Mouse (Mus musculus): ENCODE data around the gene Bsx. TPM values are rescaled to one million over a fixed set of nuclear protein-coding genes. Genes with fewer than 3 reads are reported as not detected.

Bsx gene
- polyA plus RNA-seq, 1 experiment = 0.05 TPM

DNA sequence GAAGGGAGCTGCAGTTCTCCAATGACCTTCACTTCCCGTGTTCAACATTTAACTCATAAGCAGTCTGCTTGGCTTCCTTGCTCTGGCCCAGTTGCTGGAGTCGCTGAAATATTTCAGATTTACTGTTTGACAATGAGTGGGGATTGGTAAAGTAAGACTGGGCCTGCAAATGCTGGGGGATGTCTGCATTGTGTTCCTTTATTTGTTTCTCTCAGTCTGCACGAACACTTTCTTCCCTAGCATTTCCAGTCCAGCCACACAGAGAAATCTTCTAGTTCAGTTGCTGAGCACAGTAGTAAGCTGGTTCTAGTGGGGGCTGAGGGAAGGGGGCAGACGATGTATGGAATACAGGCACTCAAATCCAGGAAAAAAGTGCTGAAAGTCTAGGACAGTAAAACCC, 1.0 kb downstream of the Bsx start:
- 4% methylated on average over 4 of the region's 4 CpGs for WGBS
- TF ChIP-seq POLR2A (IDR thresholded peaks at IDR 0.05; ENCODE audit: control insufficient read depth, extremely low read depth, insufficient read depth, low read length, poor library complexity) (no peak), CTCF (IDR thresholded peaks at IDR 0.05; ENCODE audit: borderline replicate concordance, control insufficient read depth, extremely low read depth, insufficient read depth, low read length, poor library complexity) (no peak)
- H3K4me3 ChIP-seq (ENCODE audit: control insufficient read depth, insufficient read depth, low read length) = no peak overlapping the region
- no peaks in the 10 kb centered on the region for H3K36me3 ChIP-seq (ENCODE audit: control insufficient read depth, insufficient read depth, low read length)
- H3K27ac ChIP-seq (ENCODE audit: control insufficient read depth, insufficient read depth, low read length) = no peak overlapping the region
- DNase-seq = no peak
- no peaks in the 10 kb centered on the region for H3K4me1 ChIP-seq (replicated peaks; ENCODE audit: control insufficient read depth, insufficient read depth, low read length)
- peaks cover 11% of the 10 kb centered on the region; the same call in 1 of the 2 replicates for H3K27me3 ChIP-seq (ENCODE audit: control insufficient read depth, insufficient read depth, low read length)

DNA sequence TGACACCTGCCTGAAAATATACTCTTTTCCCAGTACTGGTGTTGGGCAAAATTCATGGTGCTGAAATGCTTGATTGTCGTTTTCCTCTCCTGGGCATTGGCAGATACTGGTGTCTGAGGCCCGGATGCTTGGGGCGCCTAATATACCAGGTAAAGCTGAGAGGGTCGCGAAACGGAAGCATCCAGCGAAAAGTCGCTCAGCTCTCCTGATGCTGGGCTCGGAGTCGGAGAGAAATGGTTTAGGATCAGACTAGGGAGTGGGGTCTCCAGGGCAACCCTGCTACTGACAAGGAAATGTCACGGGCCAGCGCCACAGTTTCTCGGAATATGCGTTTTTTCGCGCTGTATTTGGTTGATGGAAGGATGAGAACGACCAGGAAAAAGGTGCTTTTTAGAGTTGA, 1.5 kb downstream of the Bsx start:
- TF ChIP-seq POLR2A (IDR thresholded peaks at IDR 0.05; ENCODE audit: control insufficient read depth, extremely low read depth, insufficient read depth, low read length, poor library complexity) = no peak
- no peak for TF ChIP-seq CTCF (IDR thresholded peaks at IDR 0.05; ENCODE audit: borderline replicate concordance, control insufficient read depth, extremely low read depth, insufficient read depth, low read length, poor library complexity)
- Histone ChIP-seq H3K4me1 (replicated peaks; ENCODE audit: control insufficient read depth, insufficient read depth, low read length) (no peaks in the 10 kb centered on the region), H3K27me3 (ENCODE audit: control insufficient read depth, insufficient read depth, low read length) (peaks cover 11% of the 10 kb centered on the region; the same call in 1 of the 2 replicates), H3K27ac (ENCODE audit: control insufficient read depth, insufficient read depth, low read length) (no peak overlapping the region), H3K36me3 (ENCODE audit: control insufficient read depth, insufficient read depth, low read length) (no peaks in the 10 kb centered on the region), H3K4me3 (ENCODE audit: control insufficient read depth, insufficient read depth, low read length) (no peak overlapping the region)
- DNase-seq = no peak
- 8% methylated on average over 17 of the region's 17 CpGs for WGBS

- Histone ChIP-seq H3K4me1 (replicated peaks; ENCODE audit: control insufficient read depth, insufficient read depth, low read length) (no peaks in the 10 kb centered on the region), H3K4me3 (ENCODE audit: control insufficient read depth, insufficient read depth, low read length) (no peak overlapping the region), H3K27me3 (ENCODE audit: control insufficient read depth, insufficient read depth, low read length) (peaks cover 11% of the 10 kb centered on the region; the same call in 1 of the 2 replicates), H3K27ac (ENCODE audit: control insufficient read depth, insufficient read depth, low read length) (no peak overlapping the region), H3K36me3 (ENCODE audit: control insufficient read depth, insufficient read depth, low read length) (no peaks in the 10 kb centered on the region)
- DNase-seq = no peak
- no peak for TF ChIP-seq POLR2A (IDR thresholded peaks at IDR 0.05; ENCODE audit: control insufficient read depth, extremely low read depth, insufficient read depth, low read length, poor library complexity)
- TF ChIP-seq CTCF (IDR thresholded peaks at IDR 0.05; ENCODE audit: borderline replicate concordance, control insufficient read depth, extremely low read depth, insufficient read depth, low read length, poor library complexity) = no peak
- WGBS = 7% methylated on average over 29 of the region's 29 CpGs
Observed at GRCm38 (mm10) chr9:40876164-40876563, 2.2 kb downstream of the Bsx start.

DNA sequence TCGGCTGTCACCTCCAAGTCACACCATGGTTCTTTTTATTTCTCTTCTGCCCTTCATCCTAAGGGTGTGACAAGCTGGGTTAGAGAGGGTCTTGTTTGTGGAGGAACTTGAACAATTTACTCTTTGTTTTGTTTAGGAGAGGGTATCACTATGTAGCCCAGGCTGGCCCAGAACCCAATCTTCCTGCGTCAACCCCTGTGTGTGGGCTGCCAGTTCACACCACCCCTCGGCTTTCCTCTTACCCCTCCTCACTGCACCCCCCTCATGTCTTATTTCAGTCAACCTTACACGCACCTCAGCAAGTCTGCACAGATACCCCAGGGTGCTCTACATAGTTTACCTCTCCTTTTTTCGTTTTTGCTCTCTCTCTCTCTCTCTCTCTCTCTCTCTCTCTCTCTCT, 2.8 kb downstream of the Bsx start:
- WGBS = 8% methylated on average over 5 of the region's 5 CpGs
- Histone ChIP-seq H3K27me3 (ENCODE audit: control insufficient read depth, insufficient read depth, low read length) (peaks cover 11% of the 10 kb centered on the region; the same call in 1 of the 2 replicates), H3K4me1 (replicated peaks; ENCODE audit: control insufficient read depth, insufficient read depth, low read length) (no peaks in the 10 kb centered on the region), H3K27ac (ENCODE audit: control insufficient read depth, insufficient read depth, low read length) (no peak overlapping the region), H3K36me3 (ENCODE audit: control insufficient read depth, insufficient read depth, low read length) (no peaks in the 10 kb centered on the region), H3K4me3 (ENCODE audit: control insufficient read depth, insufficient read depth, low read length) (no peak overlapping the region)
- DNase-seq = no peak
- TF ChIP-seq POLR2A (IDR thresholded peaks at IDR 0.05; ENCODE audit: control insufficient read depth, extremely low read depth, insufficient read depth, low read length, poor library complexity) (no peak), CTCF (IDR thresholded peaks at IDR 0.05; ENCODE audit: borderline replicate concordance, control insufficient read depth, extremely low read depth, insufficient read depth, low read length, poor library complexity) (no peak)

DNA sequence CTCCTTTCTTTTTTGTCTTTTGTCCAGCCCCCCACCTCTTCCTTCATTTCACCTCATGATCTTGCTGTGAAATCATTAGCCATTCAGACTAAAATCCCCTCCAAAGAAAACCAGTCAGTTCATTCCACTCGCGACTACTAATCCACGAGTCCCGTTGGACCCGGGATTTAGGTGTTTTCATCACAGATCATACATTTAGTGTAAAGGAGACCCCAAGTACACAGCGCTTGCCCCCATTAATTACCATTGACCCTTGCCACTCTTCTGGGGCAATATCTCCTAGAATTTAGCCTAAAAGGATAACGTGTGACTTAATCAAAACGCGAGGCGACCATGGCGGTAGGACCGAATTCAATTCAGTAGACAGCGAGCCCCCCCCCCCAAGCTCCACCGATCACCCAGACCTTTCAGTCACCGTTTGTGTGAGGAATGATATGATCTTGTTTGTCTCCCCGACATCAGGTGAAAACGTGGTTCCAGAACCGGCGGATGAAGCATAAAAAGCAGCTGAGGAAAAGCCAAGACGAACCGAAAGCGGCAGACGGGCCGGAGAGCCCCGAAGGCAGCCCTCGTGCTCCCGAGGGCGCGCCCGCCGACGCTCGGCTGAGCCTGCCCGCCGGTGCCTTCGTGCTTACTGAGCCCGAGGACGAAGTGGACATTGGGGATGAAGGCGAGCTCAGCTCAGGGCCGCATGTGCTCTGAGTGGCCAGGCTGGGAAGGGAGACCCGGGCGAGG, 3.4 kb downstream of the Bsx start:
- Histone ChIP-seq H3K36me3 (ENCODE audit: control insufficient read depth, insufficient read depth, low read length) (no peaks in the 10 kb centered on the region), H3K4me3 (ENCODE audit: control insufficient read depth, insufficient read depth, low read length) (no peak overlapping the region), H3K4me1 (replicated peaks; ENCODE audit: control insufficient read depth, insufficient read depth, low read length) (no peaks in the 10 kb centered on the region), H3K27me3 (ENCODE audit: control insufficient read depth, insufficient read depth, low read length) (peaks cover 11% of the 10 kb centered on the region; the same call in 1 of the 2 replicates), H3K27ac (ENCODE audit: control insufficient read depth, insufficient read depth, low read length) (no peak overlapping the region)
- 4% methylated on average over 42 of the region's 42 CpGs for WGBS
- DNase-seq = no peak
- TF ChIP-seq POLR2A (IDR thresholded peaks at IDR 0.05; ENCODE audit: control insufficient read depth, extremely low read depth, insufficient read depth, low read length, poor library complexity) (no peak), CTCF (IDR thresholded peaks at IDR 0.05; ENCODE audit: borderline replicate concordance, control insufficient read depth, extremely low read depth, insufficient read depth, low read length, poor library complexity) (no peak)

- Histone ChIP-seq H3K36me3 (ENCODE audit: control insufficient read depth, insufficient read depth, low read length) (no peaks in the 10 kb centered on the region), H3K4me3 (ENCODE audit: control insufficient read depth, insufficient read depth, low read length) (no peak overlapping the region), H3K4me1 (replicated peaks; ENCODE audit: control insufficient read depth, insufficient read depth, low read length) (no peaks in the 10 kb centered on the region), H3K27me3 (ENCODE audit: control insufficient read depth, insufficient read depth, low read length) (peaks cover 11% of the 10 kb centered on the region; the same call in 1 of the 2 replicates), H3K27ac (ENCODE audit: control insufficient read depth, insufficient read depth, low read length) (no peak overlapping the region)
- DNase-seq = no peak
- WGBS = 6% methylated on average over 29 of the region's 29 CpGs
- no peak for TF ChIP-seq CTCF (IDR thresholded peaks at IDR 0.05; ENCODE audit: borderline replicate concordance, control insufficient read depth, extremely low read depth, insufficient read depth, low read length, poor library complexity)
Observed at GRCm38 (mm10) chr9:40877881-40878235, 3.9 kb downstream of the Bsx start.

Data from thymus, adult 2 months (tissue).